Mouse (Mus musculus) naive thymus-derived CD4-positive, alpha-beta T cell, adult 2 months (primary cell): ENCODE data around the gene Yaf2.
"Not testable (repeated sequence)": the region's sequence is repeated elsewhere in the genome, so short reads cannot be mapped to it uniquely, and the experiment has no call there.

Experiments
- DNase-seq: peaks from one replicate; pipeline ENCODE4 v3.0.0-alpha.2; 2011; ENCODE audit warnings: low read depth

Yaf2 gene

GRCm38 (mm10) chr15:93252396-93252795 is 84.3 kb downstream of the Yaf2 start:
- DNase-seq, result no peak

GRCm38 (mm10) chr15:93251553-93252250 is 85.0 kb downstream of the Yaf2 start:
- DNase-seq, result peak; percentile 34

- no peak for DNase-seq
Measured at GRCm38 (mm10) chr15:93243202-93243601, 93.5 kb downstream of the Yaf2 start.

- not testable (repeated sequence) for DNase-seq
Measured at GRCm38 (mm10) chr15:93236456-93236855, 100.3 kb downstream of the Yaf2 start.
